Mouse (Mus musculus): Measurements from ENCODE around the gene Trub2. TPM values are rescaled to one million over a fixed set of nuclear protein-coding genes. Genes with fewer than 3 reads are reported as not detected.

Gene Trub2
- polyA plus RNA-seq (2015; fragmentation: Nextera tagmentation; extraction: Ambion mirVana): 15.9 and 16.0 TPM in 2 replicates

GRCm38 (mm10) chr2:29787937-29788681 is at the start of gene Trub2:
TSS of gene Trub2 (minus strand) at chr2:29788502.

GRCm38 (mm10) chr2:29820025-29820817 is 31.9 kb upstream of the Trub2 start, which contains the start of gene Urm1:
TSS of gene Urm1 (plus strand) at chr2:29820075.

GRCm38 (mm10) chr2:29802075-29802826 is 13.9 kb upstream of the Trub2 start, which contains the start of gene Slc27a4:
TSS of gene Slc27a4 (plus strand) at chr2:29802634.

GRCm38 (mm10) chr2:29787104-29787917 is 991 bp downstream of the Trub2 start, which contains the start of gene Coq4:
TSS of gene Coq4 (plus strand) at chr2:29787493.

GRCm38 (mm10) chr2:29751497-29751896 is 36.8 kb downstream of the Trub2 start, which contains the start of gene Gm13420:
TSS of gene Gm13420 (minus strand) at chr2:29751685.

Other genes starting within 250 kb of the Trub2 start
- gene Rapgef1, start 168.8 kb downstream of the Trub2 start, polyA plus RNA-seq (2015; fragmentation: Nextera tagmentation; extraction: Ambion mirVana): 14.8 and 15.9 TPM in 2 replicates
- gene Gm13420, start 36.8 kb downstream of the Trub2 start, polyA plus RNA-seq (2015; fragmentation: Nextera tagmentation; extraction: Ambion mirVana): not detected in 2 replicates
- gene Gm13547, start 29.2 kb downstream of the Trub2 start, polyA plus RNA-seq (2015; fragmentation: Nextera tagmentation; extraction: Ambion mirVana): not detected in 2 replicates
- gene Coq4, start 1.0 kb downstream of the Trub2 start, polyA plus RNA-seq (2015; fragmentation: Nextera tagmentation; extraction: Ambion mirVana): 7.7 and 10.6 TPM in 2 replicates
- 5.2 and 6.6 TPM in 2 replicates for gene Slc27a4, start 14.1 kb upstream of the Trub2 start, polyA plus RNA-seq (2015; fragmentation: Nextera tagmentation; extraction: Ambion mirVana)
- gene Urm1, start 31.6 kb upstream of the Trub2 start, polyA plus RNA-seq (2015; fragmentation: Nextera tagmentation; extraction: Ambion mirVana): 15.4 and 17.0 TPM in 2 replicates
- 15.9 and 20.9 TPM in 2 replicates for gene Cercam, start 80.7 kb upstream of the Trub2 start, polyA plus RNA-seq (2015; fragmentation: Nextera tagmentation; extraction: Ambion mirVana)
- gene Odf2, start 100.7 kb upstream of the Trub2 start, polyA plus RNA-seq (2015; fragmentation: Nextera tagmentation; extraction: Ambion mirVana): 21.8 and 27.7 TPM in 2 replicates
- gene Gle1, start 146.9 kb upstream of the Trub2 start, polyA plus RNA-seq (2015; fragmentation: Nextera tagmentation; extraction: Ambion mirVana): 24.8 and 25.7 TPM in 2 replicates
- gene Sptan1, start 177.1 kb upstream of the Trub2 start, polyA plus RNA-seq (2015; fragmentation: Nextera tagmentation; extraction: Ambion mirVana): 53.7 and 54.5 TPM in 2 replicates

All from skeletal muscle tissue, postnatal 0 days (tissue).